Mouse (Mus musculus): ENCODE data around the gene Sh3d19. TPM values are rescaled to one million over a fixed set of nuclear protein-coding genes. Genes with fewer than 3 reads are reported as not detected.

Sh3d19 gene
- total RNA-seq, 4 experiments from 2014 or later, result 14.6 to 19.9 (median 15.8) TPM

DNA sequence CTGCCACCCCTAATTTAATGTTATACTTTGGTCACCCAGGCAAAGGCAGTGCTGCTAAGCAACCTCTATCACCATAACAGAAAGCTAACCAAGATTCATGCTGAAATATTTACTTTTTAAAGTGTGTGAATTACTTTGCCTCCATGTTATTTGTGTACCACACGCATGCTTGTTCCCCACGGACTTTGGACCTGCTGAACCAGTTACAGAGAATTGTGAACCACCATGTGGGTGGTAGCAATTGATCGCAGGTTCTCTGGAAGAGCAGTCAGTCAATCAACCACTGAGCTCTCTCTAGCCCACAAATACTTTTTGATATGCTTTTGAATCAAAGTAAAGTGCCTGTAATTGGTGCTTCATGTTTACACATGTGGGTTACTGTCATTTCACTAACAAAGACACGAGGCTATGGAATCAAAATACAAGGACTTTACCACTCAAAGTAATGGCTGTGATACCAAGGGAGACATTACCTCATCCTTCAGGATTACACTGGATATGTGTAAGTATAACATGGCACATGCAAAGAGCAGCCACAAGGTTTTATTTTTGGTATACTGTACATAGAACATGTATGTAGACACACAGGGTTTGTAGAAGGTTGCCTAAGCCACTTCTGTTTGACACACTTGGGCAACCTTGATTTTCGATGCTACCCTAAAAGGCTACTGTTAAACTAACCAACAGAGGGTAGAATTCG, 164.2 kb downstream of the Sh3d19 start:
- DNase-seq (ENCODE audit: low spot score in 2 of 2), result no peak

DNA sequence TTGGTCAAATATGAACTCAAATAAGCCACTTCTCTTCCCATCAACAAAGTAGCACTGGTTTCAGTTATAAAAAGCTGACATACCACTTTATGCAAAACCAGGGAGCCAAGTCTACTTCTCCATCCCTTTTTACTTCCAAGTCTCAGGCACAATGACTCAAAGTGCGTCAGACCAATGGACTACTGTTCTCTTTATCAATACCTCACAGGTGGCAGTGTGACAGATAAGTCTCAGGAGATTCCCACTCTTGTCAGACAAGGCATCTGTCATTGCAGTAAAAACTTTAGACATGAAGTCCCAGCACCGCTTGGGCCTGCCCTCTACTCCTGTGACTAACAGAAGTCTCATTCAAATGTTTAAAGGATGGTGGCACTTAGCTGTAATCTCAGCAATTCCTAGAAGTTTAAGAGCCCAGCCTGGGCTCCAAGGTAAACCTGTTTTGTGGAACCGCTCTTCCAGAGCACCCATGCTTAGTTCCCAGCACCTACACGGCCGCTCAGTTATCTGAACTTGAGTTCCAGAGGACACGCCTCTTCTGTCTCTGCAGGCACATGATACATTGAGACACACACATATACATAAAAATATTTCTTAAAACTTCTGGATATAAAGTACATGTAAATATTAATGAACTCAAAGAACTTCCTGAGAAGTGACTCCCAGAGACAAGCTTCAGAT, 165.1 kb downstream of the Sh3d19 start:
- no peak for DNase-seq (ENCODE audit: low spot score in 2 of 2)

DNA sequence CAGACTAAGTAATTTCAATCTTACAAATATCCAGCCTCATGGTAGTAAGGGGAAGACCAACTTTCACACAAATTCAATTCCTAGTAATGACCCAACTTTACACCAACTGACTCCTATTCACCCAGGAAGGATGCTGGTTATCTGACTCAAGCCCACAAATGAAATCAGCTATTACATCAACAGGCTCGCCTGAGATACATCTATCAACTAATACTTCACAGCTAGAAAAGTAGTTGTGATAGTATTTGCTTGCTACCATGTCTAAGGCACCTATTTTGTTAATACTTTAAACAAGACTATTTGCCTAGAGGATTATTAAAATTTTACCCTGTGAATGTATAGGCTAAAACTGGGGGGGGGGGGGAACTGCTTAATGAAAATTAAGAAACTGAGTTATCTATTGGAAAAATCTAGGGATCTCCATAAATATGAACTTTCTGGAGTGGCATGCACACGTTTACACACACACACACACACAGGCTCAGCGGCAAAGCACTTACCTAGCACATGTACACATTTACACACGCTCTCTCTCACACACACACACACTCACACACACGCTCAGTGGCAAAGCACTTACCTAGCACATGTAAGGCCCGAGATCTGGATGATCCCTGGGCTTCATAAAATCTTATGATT, 166.1 kb downstream of the Sh3d19 start:
- DNase-seq (ENCODE audit: low spot score in 2 of 2), result no peak

DNA sequence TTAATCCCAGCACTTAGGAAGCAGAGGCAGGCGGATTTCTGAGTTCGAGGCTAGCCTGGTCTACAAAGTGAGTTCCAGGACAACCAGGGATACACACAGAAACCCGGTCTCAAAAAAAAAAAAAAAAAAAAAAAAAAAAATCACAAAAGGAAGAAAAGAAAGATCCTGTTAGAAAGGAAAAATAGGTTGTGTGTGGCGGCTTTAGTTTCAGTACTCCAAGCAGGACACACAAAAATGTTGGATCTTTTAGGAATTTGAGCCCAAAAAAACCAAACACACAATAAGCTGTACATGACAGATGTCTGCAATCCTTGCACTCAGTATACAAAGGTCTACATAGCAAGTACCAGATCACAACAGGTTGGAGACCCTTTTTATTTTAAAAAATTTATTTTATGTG, 168.8 kb downstream of the Sh3d19 start:
- DNase-seq (ENCODE audit: low spot score in 2 of 2), result no peak

DNA sequence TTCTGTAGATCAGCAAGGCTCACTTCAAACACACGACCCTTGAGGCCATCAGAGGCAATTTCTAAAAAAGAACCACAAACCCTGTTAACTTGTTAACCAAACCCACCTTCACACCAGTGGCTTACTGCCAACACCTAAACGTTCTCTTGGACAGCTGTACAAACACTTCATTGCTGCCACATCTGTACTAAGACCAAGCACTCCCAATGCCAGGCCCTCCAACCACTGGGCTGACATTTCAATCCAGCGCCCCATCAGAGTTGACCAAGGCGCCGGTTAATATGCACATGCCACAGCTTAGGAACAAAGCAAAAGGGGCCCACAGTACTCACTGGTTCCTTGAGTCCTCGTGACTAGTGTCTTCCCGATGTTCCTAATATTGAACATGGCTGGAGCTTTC, 170.5 kb downstream of the Sh3d19 start:
- no peak for DNase-seq (ENCODE audit: low spot score in 2 of 2)

DNA sequence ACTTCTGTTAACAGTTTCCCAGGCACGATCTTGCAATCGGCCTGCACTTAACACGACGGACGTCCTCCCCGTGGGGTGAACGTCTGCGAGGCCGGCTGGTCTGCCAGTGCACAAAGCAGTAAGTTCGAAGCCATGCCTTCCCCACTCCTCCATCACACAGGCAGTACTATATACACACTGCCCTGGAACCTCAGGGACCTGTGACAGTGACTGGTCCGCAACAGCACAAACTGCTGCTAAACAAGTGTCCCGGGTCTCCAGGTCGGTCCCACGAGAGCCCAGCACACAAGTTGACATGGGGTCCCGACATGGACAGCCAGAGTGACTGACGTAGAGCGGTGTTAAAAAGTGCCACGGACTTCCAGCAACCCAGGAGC, 171.0 kb downstream of the Sh3d19 start:
- DNase-seq (ENCODE audit: low spot score in 2 of 2), result peak in 1 of 2 experiments; percentile 14

DNA sequence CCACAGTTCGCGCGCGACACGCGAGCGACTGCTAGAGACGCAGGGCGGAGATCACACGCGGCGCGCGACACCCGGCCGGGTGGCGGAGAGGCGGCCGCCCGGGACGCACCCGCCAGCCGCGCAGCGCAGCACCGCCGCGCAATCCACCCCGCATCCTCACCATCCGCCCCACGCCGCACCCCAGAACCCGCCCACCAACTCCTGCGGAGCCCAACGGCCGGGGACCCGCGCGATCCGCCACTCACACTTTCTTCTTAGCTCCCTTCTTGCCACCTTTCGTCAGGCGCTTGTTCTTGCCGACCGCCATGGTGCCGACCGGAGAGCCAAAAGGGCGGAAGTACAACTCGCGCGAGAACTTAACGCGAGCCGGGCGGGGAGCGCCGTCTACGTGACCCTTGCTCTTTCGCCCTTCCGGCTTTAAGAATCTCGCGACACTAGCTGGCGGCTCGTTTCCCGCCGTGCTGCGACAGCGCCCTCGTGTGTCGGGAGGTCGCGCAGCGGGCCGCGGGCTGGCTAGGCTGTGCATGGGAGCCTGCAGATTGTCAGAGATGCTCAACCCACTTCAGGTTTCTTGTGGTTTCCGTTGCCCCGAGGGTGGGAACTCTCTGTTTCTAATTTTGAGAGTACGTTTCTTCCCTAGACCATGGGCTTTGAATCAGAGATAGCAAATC, 171.5 kb downstream of the Sh3d19 start, which contains the start of gene Rps3a1:
Gene Rps3a1, minus strand, starts transcription at position 440 of the 671 bp plus-strand sequence.
- peak; percentile 97 to 100 for DNase-seq (ENCODE audit: low spot score in 2 of 2)

DNA sequence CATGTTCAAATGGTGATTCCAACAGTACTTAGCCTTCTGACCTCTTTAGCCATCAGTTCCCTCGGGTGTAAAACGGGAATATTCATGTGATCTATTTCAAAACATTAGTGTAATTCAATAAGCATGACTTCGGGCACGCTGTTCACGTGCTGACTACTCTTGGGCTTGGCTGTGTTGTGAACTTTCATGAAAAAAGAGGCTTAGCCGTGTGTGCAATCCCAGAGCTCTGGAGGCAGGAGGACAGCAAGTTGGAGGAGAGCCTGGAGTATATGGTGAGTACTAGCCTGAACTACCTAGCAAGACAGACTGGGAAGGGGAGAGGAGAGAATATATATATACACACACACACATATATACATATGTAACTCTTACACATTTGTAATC, 172.0 kb downstream of the Sh3d19 start:
- no peak for DNase-seq (ENCODE audit: low spot score in 2 of 2)

DNA sequence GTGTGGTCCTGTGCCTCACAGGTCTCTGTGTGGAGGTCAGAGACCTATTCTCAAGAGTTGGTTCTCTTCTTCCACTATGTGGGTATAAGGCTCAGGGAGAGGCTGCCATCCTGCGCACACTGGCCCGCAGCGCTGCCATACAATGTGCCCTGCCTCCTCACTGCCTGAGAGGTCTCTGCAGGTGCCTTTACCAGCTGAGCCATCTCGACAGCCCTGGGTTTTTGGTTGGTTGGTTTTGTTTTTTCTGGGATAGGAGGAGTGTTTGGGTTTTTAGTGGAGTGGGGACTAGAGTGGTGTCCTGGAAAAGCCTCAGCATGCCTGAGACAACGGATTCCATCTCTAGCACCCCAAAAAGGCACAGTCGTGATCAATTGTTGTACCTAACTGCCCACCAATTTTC, 172.4 kb downstream of the Sh3d19 start:
- no peak for DNase-seq (ENCODE audit: low spot score in 2 of 2)

DNA sequence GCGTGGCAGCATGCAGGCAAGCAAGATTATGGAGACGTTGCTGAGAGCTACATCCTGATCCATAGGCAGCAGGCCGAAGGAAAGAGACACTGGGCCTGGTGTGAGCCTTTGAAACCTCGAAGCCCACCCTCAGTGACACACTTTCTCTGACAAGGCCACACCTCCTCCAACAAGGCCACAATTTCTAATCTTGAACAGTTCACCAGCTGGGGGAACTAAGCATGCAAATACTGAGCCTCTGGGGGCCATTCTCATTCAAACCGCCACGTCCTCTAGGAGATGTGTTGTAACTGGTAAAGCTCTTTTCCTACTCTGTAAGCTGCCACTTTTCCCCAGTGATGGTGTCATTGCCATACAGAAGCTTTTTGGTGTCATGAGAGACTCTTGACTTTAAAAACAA, 178.2 kb downstream of the Sh3d19 start:
- DNase-seq (ENCODE audit: low spot score in 2 of 2), result no peak

DNA sequence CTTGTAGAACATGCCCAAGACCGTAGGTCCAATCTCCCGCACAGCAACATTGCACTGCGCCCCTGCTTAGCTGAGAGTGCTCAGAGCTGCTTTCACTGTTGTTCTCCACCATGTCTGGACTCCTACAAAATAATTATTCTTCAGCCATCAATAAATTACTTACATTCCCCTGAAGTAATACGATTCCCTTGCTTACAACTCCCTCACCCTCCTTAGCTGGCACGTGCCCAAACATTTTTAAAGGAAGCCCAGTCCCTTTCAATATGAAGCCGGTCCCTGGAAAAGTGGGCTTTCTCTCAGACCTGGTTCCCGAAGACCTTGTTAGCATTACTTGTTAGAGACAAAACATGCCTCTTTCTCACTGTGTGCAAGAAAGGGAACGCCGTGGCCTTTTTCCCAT, 178.6 kb downstream of the Sh3d19 start:
- DNase-seq (ENCODE audit: low spot score in 2 of 2), result no peak

DNA sequence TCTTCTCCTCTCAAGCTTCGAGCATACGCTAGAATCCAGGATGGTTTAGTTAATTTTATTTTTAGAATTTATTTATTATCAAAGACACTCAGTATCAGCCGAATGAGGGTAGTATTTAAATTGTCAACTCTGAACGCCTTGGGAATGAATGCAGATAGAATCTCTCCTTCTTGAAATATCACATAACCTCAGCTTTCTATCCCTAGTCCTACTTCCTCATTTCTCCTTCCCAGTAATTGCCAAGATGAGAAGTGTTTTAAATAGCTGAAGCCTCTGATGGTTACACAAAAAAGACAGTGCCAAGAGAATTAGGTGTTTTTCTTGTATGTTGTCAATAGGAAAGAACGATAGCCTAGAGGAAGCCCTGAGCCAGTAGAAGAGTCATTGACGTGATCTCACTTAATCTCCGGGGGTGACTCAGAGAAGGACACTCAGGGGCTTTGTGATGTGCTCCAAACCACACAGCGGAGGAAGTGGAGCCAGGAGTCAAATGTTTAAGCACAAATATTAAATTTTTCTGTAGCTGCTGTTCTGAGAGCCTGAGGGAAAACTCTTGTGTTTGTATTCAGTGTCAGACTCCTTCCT, 198.0 kb downstream of the Sh3d19 start:
- DNase-seq (ENCODE audit: low spot score in 2 of 2), result no peak

DNA sequence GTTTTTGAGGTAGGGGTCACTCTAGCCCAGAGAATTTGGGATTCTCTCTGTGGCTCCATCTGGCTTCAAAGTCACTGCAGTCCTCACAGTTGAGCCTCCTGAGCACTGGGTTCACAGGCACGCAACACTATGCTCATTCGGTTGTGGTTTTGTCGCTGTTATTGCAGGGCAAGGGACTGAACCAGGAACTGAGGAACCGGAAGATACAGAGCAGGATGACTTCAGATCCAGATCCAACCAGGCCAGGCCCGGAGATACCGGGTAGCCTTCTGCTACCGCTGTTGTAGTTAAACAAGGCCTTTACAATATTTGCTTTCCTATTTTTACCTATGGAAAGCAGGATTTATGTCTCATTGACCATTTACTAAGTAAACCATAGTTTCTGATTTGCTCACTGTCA, 208.8 kb downstream of the Sh3d19 start:
- DNase-seq (ENCODE audit: low spot score in 2 of 2), result no peak

Other genes starting within 250 kb of the Sh3d19 start
- 1 to 10 TPM; 3.4 to 5.0 (median 3.9) TPM for gene Fam160a1, start 153.8 kb upstream of the Sh3d19 start, total RNA-seq (2022)
- under 1 TPM; 0.33 to 0.78 (median 0.53) TPM for gene Glt28d2, start 83.6 kb upstream of the Sh3d19 start, total RNA-seq (2022)
- gene Gm37240, start 83.6 kb upstream of the Sh3d19 start, total RNA-seq (2022), result 1 to 10 TPM in 2 of 4 experiments, under 1 TPM in 1, not detected in 1; 0.50 to 4.0 (median 1.1) TPM
- gene Prss48, start 31.4 kb downstream of the Sh3d19 start, total RNA-seq (2022), result not detected
- 100 to 1,000 TPM; 417 to 460 (median 449) TPM for gene Rps3a1, start 171.6 kb downstream of the Sh3d19 start, total RNA-seq (2022)

Data from left cerebral cortex, adult 8-10 months (tissue).